Mouse (Mus musculus): ENCODE measurements around the gene Tmod4. TPM values are rescaled to one million over a fixed set of nuclear protein-coding genes. Genes with fewer than 3 reads are reported as not detected.

Gene Tmod4
- total and polyA plus RNA-seq, 2 experiments from 2014 or later: 2.9 to 14.3 TPM

DNA sequence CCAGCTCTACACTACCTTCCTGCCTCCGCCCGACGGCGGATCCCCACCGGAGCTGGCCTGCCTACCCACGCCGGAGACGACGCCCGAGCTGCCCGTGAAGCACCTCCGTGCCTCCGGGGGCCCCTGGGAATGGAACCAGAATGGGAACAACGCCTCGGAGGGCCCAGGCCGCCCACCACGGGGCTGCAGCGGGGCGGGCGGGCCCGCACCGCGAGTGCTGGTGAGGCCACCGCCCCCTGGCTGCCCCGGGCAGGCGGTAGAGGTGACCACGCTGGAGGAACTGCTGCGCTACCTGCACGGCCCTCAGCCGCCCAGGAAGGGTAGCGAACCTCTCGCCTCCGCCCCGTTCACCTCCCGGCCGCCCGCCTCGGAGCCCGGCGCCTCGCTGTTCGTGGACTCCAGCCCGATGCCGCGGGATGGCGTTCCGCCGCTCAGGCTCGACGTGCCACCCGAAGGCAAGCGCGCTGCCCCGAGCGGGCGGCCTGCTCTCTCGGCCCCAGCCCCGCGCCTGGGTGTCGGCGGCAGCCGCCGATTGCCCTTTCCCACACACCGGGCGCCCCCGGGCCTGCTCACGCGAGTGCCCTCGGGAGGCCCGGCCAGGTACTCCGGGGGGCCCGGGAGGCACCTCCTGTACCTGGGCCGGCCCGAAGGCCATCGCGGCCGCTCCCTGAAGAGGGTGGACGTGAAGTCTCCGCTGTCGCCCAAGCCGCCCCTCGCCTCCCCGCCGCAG lies 48.4 kb downstream of the Tmod4 start:
- H3K36me3 ChIP-seq (replicated peaks; ENCODE audit: control insufficient read depth, insufficient read depth, low read length): no peaks in the 10 kb centered on the region
- 27% methylated on average over 79 of the region's 84 CpGs for WGBS
- peaks cover 48% of the 10 kb centered on the region for H3K27me3 ChIP-seq (ENCODE audit: control insufficient read depth, insufficient read depth, low read length)
- no peak overlapping the region for H3K27ac ChIP-seq (ENCODE audit: low read depth)
- no peak overlapping the region for H3K9ac ChIP-seq (replicated peaks; ENCODE audit: low read depth, low read length)
- ATAC-seq (ENCODE audit: insufficient read depth, low read depth) (no peak), DNase-seq (ENCODE audit: low spot score) (no peak)
- H3K9me3 ChIP-seq (replicated peaks; ENCODE audit: control insufficient read depth, low read length): no peaks in the 10 kb centered on the region
- no peak for TF ChIP-seq CTCF (IDR thresholded peaks at IDR 0.05; ENCODE audit: low read depth)
- no peak for TF ChIP-seq EP300 (IDR thresholded peaks at IDR 0.05; ENCODE audit: low read depth)
- H3K4me3 ChIP-seq (ENCODE audit: low read depth, low read length): peak overlapping the region; percentile 51
- 0 out of 2 replicates have a peak, but pooled peaks cover 9% of the 10 kb centered on the region for H3K4me1 ChIP-seq (ENCODE audit: control insufficient read depth, insufficient read depth)
- H3K4me2 ChIP-seq (ENCODE audit: low read depth, low read length): peak overlapping the region; percentile 71

GRCm38 (mm10) chr3:95173256-95173949 lies 49.1 kb downstream of the Tmod4 start:
- peak overlapping the region; percentile 51 for H3K4me3 ChIP-seq (ENCODE audit: low read depth, low read length)
- 6% methylated on average over 57 of the region's 58 CpGs for WGBS
- H3K4me1 ChIP-seq (ENCODE audit: control insufficient read depth, insufficient read depth): 0 out of 2 replicates have a peak, but pooled peaks cover 9% of the 10 kb centered on the region
- peak overlapping the region; percentile 71 for H3K4me2 ChIP-seq (ENCODE audit: low read depth, low read length)
- H3K9me3 ChIP-seq (replicated peaks; ENCODE audit: control insufficient read depth, low read length): no peaks in the 10 kb centered on the region
- DNase-seq (ENCODE audit: low spot score) (no peak), ATAC-seq (ENCODE audit: insufficient read depth, low read depth) (peak; percentile 48)
- no peak overlapping the region for H3K27ac ChIP-seq (ENCODE audit: low read depth)
- H3K9ac ChIP-seq (replicated peaks; ENCODE audit: low read depth, low read length): peak overlapping the region; percentile 44
- no peaks in the 10 kb centered on the region for H3K36me3 ChIP-seq (replicated peaks; ENCODE audit: control insufficient read depth, insufficient read depth, low read length)
- TF ChIP-seq CTCF (IDR thresholded peaks at IDR 0.05; ENCODE audit: low read depth) (no peak), EP300 (IDR thresholded peaks at IDR 0.05; ENCODE audit: low read depth) (no peak)
- peaks cover 48% of the 10 kb centered on the region for H3K27me3 ChIP-seq (ENCODE audit: control insufficient read depth, insufficient read depth, low read length)

GRCm38 (mm10) chr3:95174011-95174592 lies 49.8 kb downstream of the Tmod4 start:
- DNase-seq (ENCODE audit: low spot score) (peak; percentile 71), ATAC-seq (ENCODE audit: insufficient read depth, low read depth) (peak; percentile 62; the same call in 1 of the 2 replicates)
- peaks cover 48% of the 10 kb centered on the region for H3K27me3 ChIP-seq (ENCODE audit: control insufficient read depth, insufficient read depth, low read length)
- H3K27ac ChIP-seq (ENCODE audit: low read depth): no peak overlapping the region
- WGBS: 3% methylated on average over 16 of the region's 16 CpGs
- H3K4me2 ChIP-seq (ENCODE audit: low read depth, low read length): peak overlapping the region; percentile 71
- H3K36me3 ChIP-seq (replicated peaks; ENCODE audit: control insufficient read depth, insufficient read depth, low read length): no peaks in the 10 kb centered on the region
- 0 out of 2 replicates have a peak, but pooled peaks cover 9% of the 10 kb centered on the region for H3K4me1 ChIP-seq (ENCODE audit: control insufficient read depth, insufficient read depth)
- peak overlapping the region; percentile 51 for H3K4me3 ChIP-seq (ENCODE audit: low read depth, low read length)
- TF ChIP-seq CTCF (IDR thresholded peaks at IDR 0.05; ENCODE audit: low read depth) (peak; percentile 89), EP300 (IDR thresholded peaks at IDR 0.05; ENCODE audit: low read depth) (no peak)
- no peaks in the 10 kb centered on the region for H3K9me3 ChIP-seq (replicated peaks; ENCODE audit: control insufficient read depth, low read length)
- peak overlapping the region; percentile 44; the same call in 1 of the 2 replicates for H3K9ac ChIP-seq (replicated peaks; ENCODE audit: low read depth, low read length)

GRCm38 (mm10) chr3:95176500-95176899 lies 52.2 kb downstream of the Tmod4 start:
- WGBS: 71% methylated on average over 3 of the region's 3 CpGs
- ATAC-seq (ENCODE audit: insufficient read depth, low read depth): no peak
- 0 out of 2 replicates have a peak, but pooled peaks cover 9% of the 10 kb centered on the region for H3K4me1 ChIP-seq (ENCODE audit: control insufficient read depth, insufficient read depth)

DNA sequence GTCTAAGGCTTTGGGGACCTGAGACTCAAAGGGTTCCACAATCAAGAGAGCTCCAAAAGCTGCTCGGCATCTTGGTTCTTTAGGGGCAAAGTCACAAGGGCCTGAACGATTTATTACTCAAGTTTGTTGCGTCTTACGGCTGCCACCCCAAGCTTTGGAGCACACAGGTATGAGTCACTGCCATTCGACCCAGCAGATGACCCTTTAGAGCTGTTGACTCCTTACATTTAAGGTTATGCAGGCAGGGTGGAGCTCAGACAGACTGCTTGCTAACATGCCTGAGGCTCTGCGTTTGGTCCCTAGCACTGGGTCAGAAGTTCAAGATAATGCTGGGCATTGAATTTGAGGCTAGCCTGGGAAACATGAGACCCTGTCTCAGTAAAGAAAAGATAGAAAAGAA lies 53.3 kb downstream of the Tmod4 start:
- H3K4me2 ChIP-seq (ENCODE audit: low read depth, low read length): no peak overlapping the region
- peaks cover 19% of the 10 kb centered on the region for H3K27me3 ChIP-seq (ENCODE audit: control insufficient read depth, insufficient read depth, low read length)
- H3K4me1 ChIP-seq (ENCODE audit: control insufficient read depth, insufficient read depth): 0 out of 2 replicates have a peak, but pooled peaks cover 9% of the 10 kb centered on the region
- TF ChIP-seq CTCF (IDR thresholded peaks at IDR 0.05; ENCODE audit: low read depth) (no peak), EP300 (IDR thresholded peaks at IDR 0.05; ENCODE audit: low read depth) (no peak)
- no peaks in the 10 kb centered on the region for H3K9me3 ChIP-seq (replicated peaks; ENCODE audit: control insufficient read depth, low read length)
- H3K27ac ChIP-seq (ENCODE audit: low read depth): no peak overlapping the region
- ATAC-seq (ENCODE audit: insufficient read depth, low read depth) (no peak), DNase-seq (ENCODE audit: low spot score) (no peak)
- WGBS: 71% methylated on average over 6 of the region's 6 CpGs
- no peaks in the 10 kb centered on the region for H3K36me3 ChIP-seq (replicated peaks; ENCODE audit: control insufficient read depth, insufficient read depth, low read length)
- H3K9ac ChIP-seq (replicated peaks; ENCODE audit: low read depth, low read length): no peak overlapping the region
- no peak overlapping the region for H3K4me3 ChIP-seq (ENCODE audit: low read depth, low read length)

More at GRCm38 (mm10) chr3:95176500-95176899, 52.2 kb downstream of the Tmod4 start:
- no peaks in the 10 kb centered on the region for H3K9me3 ChIP-seq (replicated peaks; ENCODE audit: control insufficient read depth, low read length)
- DNase-seq (ENCODE audit: low spot score): no peak
- TF ChIP-seq CTCF (IDR thresholded peaks at IDR 0.05; ENCODE audit: low read depth): no peak
- TF ChIP-seq EP300 (IDR thresholded peaks at IDR 0.05; ENCODE audit: low read depth): no peak
- no peak overlapping the region for H3K4me3 ChIP-seq (ENCODE audit: low read depth, low read length)
- H3K27ac ChIP-seq (ENCODE audit: low read depth): no peak overlapping the region
- no peak overlapping the region for H3K4me2 ChIP-seq (ENCODE audit: low read depth, low read length)
- H3K9ac ChIP-seq (replicated peaks; ENCODE audit: low read depth, low read length): no peak overlapping the region
- H3K36me3 ChIP-seq (replicated peaks; ENCODE audit: control insufficient read depth, insufficient read depth, low read length): no peaks in the 10 kb centered on the region
- peaks cover 30% of the 10 kb centered on the region for H3K27me3 ChIP-seq (ENCODE audit: control insufficient read depth, insufficient read depth, low read length)

Small RNA genes lying within 50 kb of the gene (microRNA-seq; reads per million reads assigned to microRNA genes)
- gene Mir8099-1: not detected

Other genes with a start within 250 kb of the Tmod4 start
- gene Psmb4, start 237.5 kb upstream of the Tmod4 start, total RNA-seq (2014; rRNA removed; ENCODE audit: low replicate concordance): 256 and 302 TPM in 2 replicates
- gene Psmb4, start 237.5 kb upstream of the Tmod4 start, polyA plus RNA-seq (2015; fragmentation: Nextera tagmentation; extraction: Ambion mirVana): 274 and 296 TPM in 2 replicates
- 183 and 212 TPM in 2 replicates for gene Selenbp1, start 191.4 kb upstream of the Tmod4 start, total RNA-seq (2014; rRNA removed; ENCODE audit: low replicate concordance)
- 101 and 112 TPM in 2 replicates for gene Selenbp1, start 191.4 kb upstream of the Tmod4 start, polyA plus RNA-seq (2015; fragmentation: Nextera tagmentation; extraction: Ambion mirVana)
- 3.9 and 8.6 TPM in 2 replicates for gene Rfx5, start 170.4 kb upstream of the Tmod4 start, total RNA-seq (2014; rRNA removed; ENCODE audit: low replicate concordance)
- gene Rfx5, start 170.4 kb upstream of the Tmod4 start, polyA plus RNA-seq (2015; fragmentation: Nextera tagmentation; extraction: Ambion mirVana): 2.3 and 2.7 TPM in 2 replicates
- gene Pi4kb, start 149.7 kb upstream of the Tmod4 start, total RNA-seq (2014; rRNA removed; ENCODE audit: low replicate concordance): 44.4 and 47.2 TPM in 2 replicates
- 12.6 and 13.7 TPM in 2 replicates for gene Pi4kb, start 149.7 kb upstream of the Tmod4 start, polyA plus RNA-seq (2015; fragmentation: Nextera tagmentation; extraction: Ambion mirVana)
- 15.0 and 28.5 TPM in 2 replicates for gene Zfp687, start 109.0 kb upstream of the Tmod4 start, total RNA-seq (2014; rRNA removed; ENCODE audit: low replicate concordance)
- 8.1 and 8.3 TPM in 2 replicates for gene Zfp687, start 109.0 kb upstream of the Tmod4 start, polyA plus RNA-seq (2015; fragmentation: Nextera tagmentation; extraction: Ambion mirVana)
- 190 and 210 TPM in 2 replicates for gene Psmd4, start 81.9 kb upstream of the Tmod4 start, total RNA-seq (2014; rRNA removed; ENCODE audit: low replicate concordance)
- gene Psmd4, start 81.9 kb upstream of the Tmod4 start, polyA plus RNA-seq (2015; fragmentation: Nextera tagmentation; extraction: Ambion mirVana): 205 and 208 TPM in 2 replicates
- gene Pip5k1a, start 17.5 kb upstream of the Tmod4 start, total RNA-seq (2014; rRNA removed; ENCODE audit: low replicate concordance): 36.6 and 50.5 TPM in 2 replicates
- 13.8 and 14.5 TPM in 2 replicates for gene Pip5k1a, start 17.5 kb upstream of the Tmod4 start, polyA plus RNA-seq (2015; fragmentation: Nextera tagmentation; extraction: Ambion mirVana)
- gene Vps72, start 13.5 kb upstream of the Tmod4 start, total RNA-seq (2014; rRNA removed; ENCODE audit: low replicate concordance): 54.9 and 69.3 TPM in 2 replicates
- 60.8 and 66.9 TPM in 2 replicates for gene Vps72, start 13.5 kb upstream of the Tmod4 start, polyA plus RNA-seq (2015; fragmentation: Nextera tagmentation; extraction: Ambion mirVana)
- gene Scnm1, start 9.5 kb downstream of the Tmod4 start, total RNA-seq (2014; rRNA removed; ENCODE audit: low replicate concordance): 16.7 and 38.2 TPM in 2 replicates
- gene Scnm1, start 9.5 kb downstream of the Tmod4 start, polyA plus RNA-seq (2015; fragmentation: Nextera tagmentation; extraction: Ambion mirVana): 57.6 and 57.7 TPM in 2 replicates
- gene Lysmd1, start 9.6 kb downstream of the Tmod4 start, total RNA-seq (2014; rRNA removed; ENCODE audit: low replicate concordance): 6.1 and 7.1 TPM in 2 replicates
- 8.7 and 10.4 TPM in 2 replicates for gene Lysmd1, start 9.6 kb downstream of the Tmod4 start, polyA plus RNA-seq (2015; fragmentation: Nextera tagmentation; extraction: Ambion mirVana)
- 0.27 and 5.4 TPM in 2 replicates for gene Tnfaip8l2, start 17.9 kb downstream of the Tmod4 start, total RNA-seq (2014; rRNA removed; ENCODE audit: low replicate concordance)
- gene Tnfaip8l2, start 17.9 kb downstream of the Tmod4 start, polyA plus RNA-seq (2015; fragmentation: Nextera tagmentation; extraction: Ambion mirVana): 2.7 and 2.8 TPM in 2 replicates
- gene Sema6c, start 36.0 kb downstream of the Tmod4 start, total RNA-seq (2014; rRNA removed; ENCODE audit: low replicate concordance): 6.8 and 14.8 TPM in 2 replicates
- 1.2 and 1.8 TPM in 2 replicates for gene Sema6c, start 36.0 kb downstream of the Tmod4 start, polyA plus RNA-seq (2015; fragmentation: Nextera tagmentation; extraction: Ambion mirVana)
- 6.6 and 7.2 TPM in 2 replicates for gene Gabpb2, start 93.4 kb downstream of the Tmod4 start, total RNA-seq (2014; rRNA removed; ENCODE audit: low replicate concordance)
- 3.1 TPM in 2 replicates for gene Gabpb2, start 93.4 kb downstream of the Tmod4 start, polyA plus RNA-seq (2015; fragmentation: Nextera tagmentation; extraction: Ambion mirVana)
- 75.5 and 78.2 TPM in 2 replicates for gene Cdc42se1, start 104.3 kb downstream of the Tmod4 start, total RNA-seq (2014; rRNA removed; ENCODE audit: low replicate concordance)
- gene Cdc42se1, start 104.3 kb downstream of the Tmod4 start, polyA plus RNA-seq (2015; fragmentation: Nextera tagmentation; extraction: Ambion mirVana): 33.6 TPM in 2 replicates
- gene Mllt11, start 107.7 kb downstream of the Tmod4 start, total RNA-seq (2014; rRNA removed; ENCODE audit: low replicate concordance): 4.3 and 6.1 TPM in 2 replicates
- 8.9 and 9.0 TPM in 2 replicates for gene Mllt11, start 107.7 kb downstream of the Tmod4 start, polyA plus RNA-seq (2015; fragmentation: Nextera tagmentation; extraction: Ambion mirVana)
- gene Gm128, start 117.1 kb downstream of the Tmod4 start, total RNA-seq (2014; rRNA removed; ENCODE audit: low replicate concordance): 1.1 TPM in 1 of 2 replicates, not detected in the other
- 0.07 TPM in 1 of 2 replicates, not detected in the other for gene Gm128, start 117.1 kb downstream of the Tmod4 start, polyA plus RNA-seq (2015; fragmentation: Nextera tagmentation; extraction: Ambion mirVana)
- gene Bnipl, start 126.7 kb downstream of the Tmod4 start, total RNA-seq (2014; rRNA removed; ENCODE audit: low replicate concordance): 3.9 TPM in 1 of 2 replicates, not detected in the other
- gene Bnipl, start 126.7 kb downstream of the Tmod4 start, polyA plus RNA-seq (2015; fragmentation: Nextera tagmentation; extraction: Ambion mirVana): not detected in 2 replicates
- gene Mindy1, start 156.9 kb downstream of the Tmod4 start, total RNA-seq (2014; rRNA removed; ENCODE audit: low replicate concordance): 28.0 and 64.4 TPM in 2 replicates
- 27.8 and 28.4 TPM in 2 replicates for gene Mindy1, start 156.9 kb downstream of the Tmod4 start, polyA plus RNA-seq (2015; fragmentation: Nextera tagmentation; extraction: Ambion mirVana)
- 28.6 and 35.6 TPM in 2 replicates for gene Prune1, start 157.6 kb downstream of the Tmod4 start, total RNA-seq (2014; rRNA removed; ENCODE audit: low replicate concordance)
- 22.5 and 23.0 TPM in 2 replicates for gene Prune1, start 157.6 kb downstream of the Tmod4 start, polyA plus RNA-seq (2015; fragmentation: Nextera tagmentation; extraction: Ambion mirVana)
- 0.11 and 0.15 TPM in 2 replicates for gene Anxa9, start 182.7 kb downstream of the Tmod4 start, total RNA-seq (2014; rRNA removed; ENCODE audit: low replicate concordance)
- 0.49 and 0.67 TPM in 2 replicates for gene Anxa9, start 182.7 kb downstream of the Tmod4 start, polyA plus RNA-seq (2015; fragmentation: Nextera tagmentation; extraction: Ambion mirVana)
- 108 and 126 TPM in 2 replicates for gene Cers2, start 190.3 kb downstream of the Tmod4 start, total RNA-seq (2014; rRNA removed; ENCODE audit: low replicate concordance)
- gene Cers2, start 190.3 kb downstream of the Tmod4 start, polyA plus RNA-seq (2015; fragmentation: Nextera tagmentation; extraction: Ambion mirVana): 88.4 and 89.4 TPM in 2 replicates
- gene Setdb1, start 232.7 kb downstream of the Tmod4 start, total RNA-seq (2014; rRNA removed; ENCODE audit: low replicate concordance): 9.5 and 11.3 TPM in 2 replicates
- gene Setdb1, start 232.7 kb downstream of the Tmod4 start, polyA plus RNA-seq (2015; fragmentation: Nextera tagmentation; extraction: Ambion mirVana): 7.9 and 8.0 TPM in 2 replicates